Mouse (Mus musculus) heart, postnatal 25 days (tissue): ENCODE results near the gene Fcrla. TPM values are rescaled to one million over a fixed set of nuclear protein-coding genes. Genes with fewer than 3 reads are reported as not detected.
A peak's percentile ranks its signal among the peaks of the same experiment; 100 is the strongest.

Experiments used
- DNase-seq: peaks from one replicate; pipeline ENCODE4 v3.0.0; 2022; ENCODE audit warnings: low spot score
- intact Hi-C: fragments of 180-260 bp; cut with DNase I; formaldehyde crosslinking; loops from one replicate; pipeline ENCODE4 v1.15.1; 2025
- total RNA-seq, 2 experiments: library from RNA; stranded (reverse); gene quantifications; 2 replicates each; pipeline ENCODE4 v1.2.3; 2021

Fcrla gene
- total RNA-seq, 2 experiments from 2014 or later: 0.45 to 0.73 TPM

DNA sequence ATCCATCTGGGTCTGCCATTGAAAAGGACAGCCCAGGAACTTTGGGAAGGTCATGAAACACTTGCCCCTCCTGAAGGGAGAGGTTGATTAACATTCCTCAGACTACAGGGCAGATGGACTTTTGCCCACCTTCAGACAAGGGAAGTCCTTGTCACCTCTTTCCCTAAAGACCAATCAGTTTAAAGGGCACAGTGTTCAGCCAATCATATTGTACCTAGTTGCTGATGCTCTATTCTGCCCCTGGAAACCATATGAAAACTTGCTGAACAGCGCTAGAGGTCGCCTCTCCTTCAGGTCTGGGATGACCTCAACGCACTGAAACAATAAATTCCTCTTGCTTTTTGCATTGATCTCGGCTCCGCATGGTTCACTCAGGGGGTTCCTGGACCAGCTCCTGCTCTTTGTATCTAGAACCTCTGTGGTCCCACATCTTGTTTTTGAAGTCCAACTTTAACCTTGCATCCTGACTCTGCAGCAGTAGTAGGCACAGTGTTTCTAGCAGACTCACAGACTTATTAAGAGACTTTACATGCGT is 6.1 kb upstream of the Fcrla start:
- no peak for DNase-seq
- intact Hi-C loops: no loop called here

DNA sequence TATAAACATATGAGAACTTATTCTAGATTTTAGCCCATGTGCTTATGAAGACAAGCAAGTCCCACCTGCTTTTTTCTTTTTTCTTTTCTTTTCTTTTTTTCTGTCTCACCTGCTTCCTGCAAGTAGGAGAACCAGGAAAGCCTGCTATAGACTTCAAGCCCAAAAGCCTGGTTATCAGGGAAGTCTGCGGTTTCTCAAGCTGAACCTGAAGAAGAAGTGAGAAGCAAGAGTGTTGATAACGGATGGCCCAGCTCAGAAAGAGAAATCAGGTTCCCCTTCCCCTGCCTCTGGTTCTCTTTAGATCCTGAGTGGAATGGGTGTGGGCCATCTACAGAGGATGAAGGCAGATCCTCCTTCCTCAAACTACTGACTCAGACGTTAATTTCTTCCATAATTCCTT is 4.7 kb upstream of the Fcrla start:
- intact Hi-C loops: no loop called here
- no peak for DNase-seq

GRCm38 (mm10) chr1:170929245-170929644 is 1.9 kb upstream of the Fcrla start:
- intact Hi-C loops: no loop called here
- no peak for DNase-seq

DNA sequence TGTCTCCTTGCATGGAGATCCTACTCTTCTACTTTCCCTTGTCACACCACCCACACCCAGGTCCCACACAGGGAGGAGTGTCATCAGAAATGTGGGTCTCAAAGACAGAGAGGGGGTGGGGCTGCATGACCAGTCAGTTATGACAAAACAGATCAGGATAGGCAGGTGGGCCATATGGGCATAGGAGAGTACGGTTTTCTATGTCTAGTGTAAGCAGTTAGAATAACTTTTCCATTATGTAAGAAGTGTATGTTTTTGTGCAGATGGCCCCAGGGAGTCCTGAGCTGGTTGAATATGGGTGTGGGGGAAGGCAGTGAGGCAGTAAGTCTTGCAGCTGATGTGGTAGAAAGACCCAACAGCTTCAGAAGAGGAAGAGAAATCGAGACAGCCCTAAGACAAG is 1.1 kb upstream of the Fcrla start:
- intact Hi-C loops: no loop called here

GRCm38 (mm10) chr1:170926941-170927340 is 442 bp downstream of the Fcrla start:
- intact Hi-C loops: no loop called here
- DNase-seq: no peak

More for the DNA sequence above, 1.1 kb upstream of the Fcrla start:
- DNase-seq: no peak

DNA sequence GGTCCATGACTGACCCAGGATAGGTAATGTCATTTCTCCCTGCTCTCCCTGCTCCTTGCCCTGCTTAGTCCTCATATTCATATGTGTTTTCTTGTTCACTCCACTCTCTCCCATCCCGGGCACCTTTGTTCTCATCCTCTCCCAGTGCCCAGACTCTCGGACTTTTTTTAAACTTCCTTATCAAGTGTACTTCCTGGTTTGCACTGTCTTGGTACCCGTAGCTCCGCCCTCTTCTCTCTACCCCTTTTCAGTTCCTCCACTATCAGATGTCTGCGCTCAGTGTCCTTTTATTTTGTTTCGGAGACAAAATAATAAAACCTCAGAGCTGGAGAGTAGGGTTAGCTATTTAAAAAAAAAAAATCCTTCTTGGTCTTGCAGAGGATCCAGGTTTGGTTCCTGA is 2.9 kb downstream of the Fcrla start:
- intact Hi-C loops: no loop called here
- DNase-seq: no peak

DNA sequence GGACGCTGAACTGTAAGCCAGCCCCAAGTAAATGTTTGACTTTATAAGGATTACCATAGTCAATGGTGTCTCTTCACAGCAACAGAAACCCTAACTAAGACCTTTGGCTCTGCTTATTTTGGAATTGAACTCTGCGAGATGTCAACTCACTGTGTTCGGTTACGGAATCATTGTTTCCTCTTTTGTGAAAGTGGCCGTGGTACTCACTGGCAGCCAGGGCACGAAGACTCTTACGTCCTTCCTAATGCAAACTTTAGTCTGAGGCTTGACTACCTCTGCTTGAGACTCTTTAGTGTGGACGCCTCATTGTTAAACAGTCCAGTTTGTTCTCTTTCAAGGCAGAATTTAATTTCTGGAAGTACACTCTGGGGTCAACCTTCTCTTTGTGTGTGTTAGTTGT is 8.1 kb downstream of the Fcrla start:
- DNase-seq: no peak
- intact Hi-C loops: no loop called here

- intact Hi-C loops: no loop called here
- no peak for DNase-seq
Measured at GRCm38 (mm10) chr1:170915657-170916056, 11.7 kb downstream of the Fcrla start.

DNA sequence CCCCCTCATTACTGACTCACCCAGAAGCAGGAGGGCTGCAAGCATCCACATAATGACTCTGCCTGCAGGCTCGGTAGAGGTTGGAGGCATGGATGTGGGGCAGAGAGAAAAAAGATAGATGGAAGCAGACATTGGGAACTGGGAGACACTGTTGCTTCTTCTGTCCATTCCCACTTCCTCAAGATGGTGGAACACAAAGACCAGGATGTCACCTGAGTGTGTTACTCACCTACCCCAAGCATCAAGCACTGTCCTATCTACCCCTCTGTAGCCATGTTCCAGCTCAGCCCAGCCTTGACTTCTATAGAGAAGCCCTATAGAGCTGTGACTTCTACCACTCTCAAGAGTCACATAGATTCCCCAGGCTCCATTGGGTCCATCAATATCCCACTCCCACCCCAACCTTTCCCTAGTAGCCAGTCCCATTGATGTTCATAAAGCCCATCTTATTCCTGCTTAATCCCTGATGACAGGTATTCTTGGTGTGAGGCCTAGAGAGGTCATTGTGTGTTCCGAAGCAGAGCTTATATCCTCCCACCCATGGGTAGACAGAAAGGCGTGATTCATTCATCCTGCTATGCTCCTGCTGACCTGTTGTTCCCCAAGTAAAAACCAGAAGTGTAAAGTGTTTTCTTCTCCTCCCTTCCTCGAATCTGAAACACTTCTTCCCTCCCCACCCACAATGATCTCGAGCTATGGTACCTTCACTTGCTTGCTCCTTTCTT is 14.3 kb downstream of the Fcrla start, which contains the start of gene Fcrlb:
Fcrlb (minus strand) TSS at position 51 of the 725 bp plus-strand sequence.
- DNase-seq: no peak
- intact Hi-C loops: loop anchor here (5.0 kb wide), 1 partner anchor 64 kb away; the partner anchor contains the start of gene Fcgr2b

GRCm38 (mm10) chr1:170911907-170912660 is 15.3 kb downstream of the Fcrla start:
- intact Hi-C loops: loop anchor here (5.0 kb wide), 1 partner anchor 65 kb away; the partner anchor contains the start of gene Fcgr2b

GRCm38 (mm10) chr1:170908341-170908740 is 19.0 kb downstream of the Fcrla start:
- intact Hi-C loops: no loop called here
- DNase-seq: no peak

More at GRCm38 (mm10) chr1:170911907-170912660, 15.3 kb downstream of the Fcrla start:
- no peak for DNase-seq

- intact Hi-C loops: no loop called here
- no peak for DNase-seq
Measured at GRCm38 (mm10) chr1:170907456-170908191, 19.8 kb downstream of the Fcrla start.

- no peak for DNase-seq
- intact Hi-C loops: no loop called here
Measured at GRCm38 (mm10) chr1:170907111-170907455, 20.3 kb downstream of the Fcrla start.

GRCm38 (mm10) chr1:170903485-170903884 is 23.9 kb downstream of the Fcrla start:
- intact Hi-C loops: no loop called here
- DNase-seq: no peak

DNA sequence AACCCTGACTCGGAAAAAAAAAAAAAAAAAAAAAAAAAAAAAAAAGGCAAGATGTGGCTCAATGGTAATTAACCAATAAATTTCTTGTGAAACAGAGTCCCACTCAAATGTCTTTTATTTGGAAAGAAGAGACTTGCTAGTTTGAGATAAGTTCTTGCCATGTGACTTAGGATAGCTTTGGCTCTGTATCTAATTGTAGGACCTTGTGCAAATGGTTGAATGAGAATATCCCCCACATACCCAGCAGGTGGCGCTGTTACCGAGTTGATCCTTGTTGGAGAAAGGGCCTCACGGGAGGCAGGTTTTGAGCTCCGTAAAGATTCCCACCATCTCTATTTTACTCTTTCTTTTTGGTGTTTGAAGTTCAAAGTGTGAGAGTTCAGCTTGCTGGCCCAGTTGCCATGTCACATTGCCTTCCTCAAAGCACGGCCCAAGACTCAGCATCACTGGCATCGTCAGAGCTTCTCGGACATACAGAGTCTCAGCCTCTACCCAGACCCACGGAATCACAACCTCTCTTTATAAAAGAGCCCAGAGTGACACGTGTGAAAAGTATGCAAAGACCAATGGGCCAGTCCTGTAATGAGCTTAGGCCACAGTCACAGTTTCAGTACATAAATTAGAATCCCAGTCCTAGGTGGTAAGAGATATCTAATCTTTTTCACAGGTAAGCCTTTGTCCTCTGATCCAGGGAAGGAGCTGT is 25.7 kb downstream of the Fcrla start:
- intact Hi-C loops: loop anchor here (1.0 kb wide), 2 partner anchors 91 to 95 kb away; no protein-coding TSS in a partner anchor

DNA sequence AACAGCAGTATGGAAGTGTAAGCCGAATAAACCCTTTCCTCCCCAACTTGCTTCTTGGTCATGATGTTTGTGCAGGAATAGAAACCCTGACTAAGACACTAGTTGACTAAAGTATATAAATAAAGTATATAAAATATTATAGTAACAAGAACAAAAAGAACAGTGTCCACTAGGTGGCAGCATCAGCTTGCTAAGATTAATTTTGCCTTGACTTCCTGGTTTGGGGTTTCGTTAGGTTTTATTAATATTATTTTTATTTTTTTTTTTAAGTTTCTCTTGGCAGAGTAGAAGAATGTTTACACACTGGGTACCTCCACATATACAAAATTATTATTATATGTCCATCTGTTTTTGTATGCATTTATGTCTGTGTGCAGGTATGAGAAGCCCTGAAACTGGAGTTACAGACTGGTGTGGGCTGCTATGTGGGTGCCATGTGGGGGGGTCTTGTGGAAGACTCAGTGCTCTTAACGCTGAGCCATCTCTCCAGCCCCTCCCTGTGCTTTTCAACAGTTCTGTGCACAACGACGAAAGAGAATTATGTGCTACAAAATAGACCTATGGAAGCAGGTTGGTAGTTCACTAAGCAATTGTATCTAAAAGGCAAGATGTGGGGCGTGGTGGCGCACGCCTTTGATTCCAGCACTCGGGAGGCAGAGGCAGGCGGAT is 26.4 kb downstream of the Fcrla start:
- intact Hi-C loops: loop anchor here (1.0 kb wide), 2 partner anchors 91 to 95 kb away; no protein-coding TSS in a partner anchor
- DNase-seq: no peak

More for the DNA sequence above, 25.7 kb downstream of the Fcrla start:
- peak; percentile 33 for DNase-seq

DNA sequence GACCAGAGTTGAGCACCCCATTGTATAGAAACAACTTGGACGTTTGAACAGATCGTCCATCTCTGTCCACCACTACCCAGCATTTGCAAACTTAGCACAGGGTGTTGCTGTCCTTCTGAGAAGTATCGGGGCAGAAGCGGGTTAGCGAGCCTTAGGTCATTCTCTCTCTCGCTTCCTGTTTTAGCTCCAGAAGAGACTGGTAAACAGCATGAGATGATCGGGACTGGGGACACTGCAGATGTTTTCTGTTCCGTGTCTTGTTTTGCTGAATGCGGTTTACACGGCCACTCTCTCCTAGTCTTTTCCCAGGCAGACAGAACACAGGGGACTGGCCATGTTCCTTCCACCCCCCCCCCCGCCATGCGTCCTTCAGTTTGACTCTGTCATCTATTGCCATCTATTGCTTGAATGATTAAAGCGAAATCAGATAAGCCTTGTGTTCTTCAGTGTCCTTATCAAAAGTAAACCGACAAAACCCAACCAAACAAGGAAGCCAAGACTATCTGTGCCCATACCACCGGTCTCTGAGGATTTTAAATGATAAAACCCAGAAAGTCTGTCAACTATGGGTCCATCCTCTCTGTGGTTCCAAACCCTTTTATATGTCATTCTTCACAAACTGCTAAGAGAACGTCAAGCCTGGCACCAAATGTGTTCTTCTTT is 28.8 kb downstream of the Fcrla start:
- intact Hi-C loops: no loop called here
- no peak for DNase-seq

DNA sequence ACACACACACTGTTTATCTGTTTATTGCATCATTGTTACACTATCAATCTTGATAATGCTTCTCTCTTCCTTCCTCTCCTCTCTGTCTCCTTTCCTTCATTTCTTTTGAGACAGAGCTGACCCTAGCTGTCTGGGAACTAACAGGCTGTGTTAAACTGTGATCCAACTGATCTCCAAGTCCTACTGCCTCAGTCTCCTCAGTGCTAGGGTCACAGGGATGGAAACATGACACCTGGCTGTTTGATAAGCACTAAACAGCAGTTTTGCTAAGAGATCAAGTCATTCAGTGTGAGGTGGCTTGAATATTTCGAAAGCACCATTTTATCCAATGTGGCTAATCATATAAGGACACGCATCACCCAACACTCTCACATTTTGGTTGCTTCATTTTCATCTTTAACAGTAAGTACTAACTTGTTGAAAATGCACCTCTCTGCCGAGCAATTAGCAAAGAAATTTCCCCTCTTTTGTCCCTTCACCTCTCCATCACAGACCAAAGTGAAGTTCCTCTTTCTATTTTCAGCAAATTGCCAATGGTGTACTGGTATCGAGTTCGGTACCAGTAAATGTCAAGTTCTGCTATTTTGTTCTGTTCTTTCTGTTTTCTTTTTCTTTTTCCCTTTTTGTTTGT is 30.6 kb downstream of the Fcrla start:
- intact Hi-C loops: no loop called here
- DNase-seq: no peak
